Mouse (Mus musculus) Patski (cell line): ENCODE results near the gene Tectb. TPM values are rescaled to one million over a fixed set of nuclear protein-coding genes. Genes with fewer than 3 reads are reported as not detected.
"Not testable (repeated sequence)": the region's sequence is repeated elsewhere in the genome, so short reads cannot be mapped to it uniquely, and the experiment has no call there.

Experiments used
- ATAC-seq: fragments of 100-300 bp; one replicate; pipeline ENCODE4 v1.8.0; 2021
- CTCF ChIA-PET: fragments of 350-600 bp; sonication (Branson Sonifier 250); formaldehyde crosslinking; loops from one replicate; lab custom pipeline; 2022; ENCODE audit warnings: inconsistent platforms; lab: Charles Lee
- POLR2A ChIA-PET: fragments of 350-600 bp; sonication (Branson Sonifier 250); formaldehyde crosslinking; loops from one replicate; lab custom pipeline; 2022; ENCODE audit warnings: antibody characterized with exemption, inconsistent platforms; lab: Charles Lee
- DNase-seq: peaks from one replicate; pipeline ENCODE4 v3.0.0-alpha.2; 2011; ENCODE audit warnings: low read depth, low spot score
- H3K27me3 ChIP-seq: fragments of 371-371 bp; one replicate; pipeline ENCODE4 v1.5.1; 2021
- CTCF ChIP-seq: fragments of 100-300 bp; IDR thresholded peaks from one replicate; pipeline ENCODE4 v1.5.1; 2021
- in situ Hi-C: fragments of 300-500 bp; cut with MboI; formaldehyde crosslinking; loops from 3 replicates; pipeline ENCODE4 v1.11.1; 2018; ENCODE audit warnings: low pct_unique_long_range_greater_than_20kb, mixed read lengths
- polyA plus RNA-seq: library from polyadenylated mRNA; unstranded; gene quantifications from one replicate; pipeline ENCODE4 v1.2.3, GENCODE M21; 2021

The Tectb gene
- polyA plus RNA-seq, 1 experiment from 2014 or later, result not detected

DNA sequence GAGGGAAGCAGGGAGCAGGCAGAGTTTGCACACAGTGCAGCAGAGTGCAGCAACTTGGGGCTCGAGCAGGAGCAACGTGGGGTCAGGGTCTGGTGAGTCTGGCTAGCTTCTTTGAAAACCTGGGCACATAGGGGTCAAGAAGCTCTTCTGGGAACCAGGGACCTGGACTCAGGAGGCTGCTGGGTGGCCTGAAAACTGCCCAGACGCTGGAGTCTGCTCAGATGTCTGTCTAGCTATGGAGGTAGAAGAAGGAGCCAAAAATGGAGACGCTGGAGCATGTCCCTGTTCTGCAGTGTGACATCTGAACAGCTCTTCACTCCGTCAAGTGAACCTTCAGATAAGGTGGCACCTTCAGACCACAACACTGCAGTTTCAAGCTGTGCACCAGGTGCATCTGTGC is 35.8 kb upstream of the Tectb start:
- in situ Hi-C loops, result no loop called here
- no peak for ATAC-seq
- H3K27me3 ChIP-seq, result peaks cover 27% of the 10 kb centered on the region
- no peak for TF ChIP-seq CTCF
- no peak for DNase-seq
- CTCF ChIA-PET, result no interaction called here
- POLR2A ChIA-PET, result no interaction called here

GRCm38 (mm10) chr19:55145136-55145535 is 35.4 kb upstream of the Tectb start:
- DNase-seq, result no peak
- ChIA-PET CTCF (no interaction called here), POLR2A (no interaction called here)
- in situ Hi-C loops, result no loop called here
- TF ChIP-seq CTCF, result no peak
- H3K27me3 ChIP-seq, result peaks cover 25% of the 10 kb centered on the region
- no peak for ATAC-seq

- no peak for ATAC-seq
- no peak for TF ChIP-seq CTCF
- ChIA-PET POLR2A (no interaction called here), CTCF (no interaction called here)
- DNase-seq, result no peak
- in situ Hi-C loops, result no loop called here
- H3K27me3 ChIP-seq, result peaks cover 38% of the 10 kb centered on the region
Measured at GRCm38 (mm10) chr19:55147568-55147967, 33.0 kb upstream of the Tectb start.

DNA sequence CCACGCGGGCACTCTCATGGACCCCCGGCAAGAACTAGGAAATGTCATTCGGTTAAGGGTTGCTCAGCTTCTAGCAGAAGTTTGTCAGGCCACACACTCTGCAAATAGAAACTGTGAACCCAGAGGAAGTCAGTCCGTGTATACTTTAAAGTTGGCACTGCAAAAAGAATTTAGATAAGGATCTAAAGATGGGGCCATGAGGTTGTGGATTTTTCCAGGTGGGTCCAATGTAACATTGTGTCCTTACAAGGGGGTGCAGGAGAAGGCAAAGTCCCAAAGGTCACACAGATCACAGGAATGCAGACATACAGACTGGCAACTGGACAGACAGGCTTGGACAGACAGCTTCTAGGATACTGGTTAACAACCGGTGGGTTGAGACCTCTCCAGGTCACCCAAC is 32.4 kb upstream of the Tectb start:
- in situ Hi-C loops, result no loop called here
- POLR2A ChIA-PET, result no interaction called here
- ATAC-seq (no peak), DNase-seq (no peak)
- CTCF ChIA-PET, result no interaction called here
- TF ChIP-seq CTCF, result no peak
- H3K27me3 ChIP-seq, result peaks cover 42% of the 10 kb centered on the region

DNA sequence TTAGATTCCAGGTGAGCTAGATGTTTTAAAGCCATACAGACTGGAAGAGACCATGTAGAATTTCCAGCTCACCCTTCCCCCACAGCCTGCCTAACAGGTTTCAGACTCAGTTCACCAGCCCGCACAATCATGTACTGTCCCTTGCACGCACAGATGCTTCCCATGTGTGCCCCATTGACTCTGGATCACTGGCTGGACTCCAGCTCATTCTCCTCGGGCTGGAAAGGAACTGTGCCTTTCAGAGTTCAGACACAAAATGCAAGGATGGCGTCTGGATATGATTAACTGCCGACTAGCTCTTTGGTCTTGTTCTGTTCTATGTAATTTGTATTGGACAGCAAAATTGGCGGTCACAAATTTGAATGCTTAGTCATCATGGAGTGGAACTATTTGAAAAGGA is 30.9 kb upstream of the Tectb start:
- no peak for DNase-seq
- in situ Hi-C loops, result no loop called here
- H3K27me3 ChIP-seq, result peaks cover 43% of the 10 kb centered on the region
- ChIA-PET POLR2A (no interaction called here), CTCF (no interaction called here)
- no peak for TF ChIP-seq CTCF
- no peak for ATAC-seq

- POLR2A ChIA-PET, in situ Hi-C loops, ATAC-seq, CTCF ChIA-PET, DNase-seq: not testable (repeated sequence)
- H3K27me3 ChIP-seq, result peaks cover 52% of the 10 kb centered on the region
Measured at GRCm38 (mm10) chr19:55152274-55152673, 28.3 kb upstream of the Tectb start.

DNA sequence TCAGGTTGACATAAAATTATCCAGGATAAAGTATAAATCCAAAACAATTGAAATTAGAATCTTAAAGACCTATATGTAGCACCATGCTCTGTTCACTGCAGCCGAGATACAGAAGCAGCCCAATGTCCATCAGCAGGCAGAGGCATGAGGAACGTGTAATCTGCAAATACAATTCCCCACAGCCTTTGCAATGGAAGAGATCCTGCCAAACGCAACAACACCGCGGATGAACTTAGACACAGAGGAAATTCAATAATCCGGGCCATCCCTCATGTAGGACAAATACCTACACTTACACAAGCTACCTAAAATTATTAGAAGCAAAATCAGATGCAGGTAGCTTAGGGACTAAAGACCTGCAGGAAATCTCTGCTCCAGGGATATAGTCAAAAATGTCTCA is 27.6 kb upstream of the Tectb start:
- in situ Hi-C loops, result no loop called here
- H3K27me3 ChIP-seq, result peaks cover 50% of the 10 kb centered on the region
- ChIA-PET POLR2A (interaction anchor here (1.5 kb wide), 1 partner anchor 18 kb away, joined by 4 read pairs; no protein-coding TSS in a partner anchor), CTCF (interaction anchor here (0.9 to 1.3 kb wide), 2 partner anchors 11 to 26 kb away, joined by 3 read pairs; partner anchors contain the start of gene Gpam)
- TF ChIP-seq CTCF, result no peak
- ATAC-seq (no peak), DNase-seq (no peak)

- no peak for ATAC-seq
- ChIA-PET POLR2A (no interaction called here), CTCF (interaction anchor here (1.4 kb wide), 1 partner anchor 20 kb away, joined by 3 read pairs; no protein-coding TSS in a partner anchor)
- DNase-seq, result no peak
- H3K27me3 ChIP-seq, result peaks cover 61% of the 10 kb centered on the region
- in situ Hi-C loops, result no loop called here
- TF ChIP-seq CTCF, result no peak
Measured at GRCm38 (mm10) chr19:55157029-55157428, 23.5 kb upstream of the Tectb start.

GRCm38 (mm10) chr19:55158606-55159005 is 21.9 kb upstream of the Tectb start:
- H3K27me3 ChIP-seq, result peaks cover 59% of the 10 kb centered on the region
- ATAC-seq, result no peak
- no peak for TF ChIP-seq CTCF
- POLR2A ChIA-PET, result no interaction called here
- CTCF ChIA-PET, result no interaction called here
- in situ Hi-C loops, result no loop called here
- DNase-seq, result no peak

GRCm38 (mm10) chr19:55159826-55160225 is 20.7 kb upstream of the Tectb start:
- ATAC-seq (no peak), DNase-seq (no peak)
- ChIA-PET POLR2A (no interaction called here), CTCF (no interaction called here)
- in situ Hi-C loops, result no loop called here
- no peak for TF ChIP-seq CTCF
- peaks cover 66% of the 10 kb centered on the region for H3K27me3 ChIP-seq

GRCm38 (mm10) chr19:55162271-55162670 is 18.3 kb upstream of the Tectb start:
- no peak for ATAC-seq
- peaks cover 73% of the 10 kb centered on the region for H3K27me3 ChIP-seq
- in situ Hi-C loops, result no loop called here
- CTCF ChIA-PET, result no interaction called here
- no peak for DNase-seq
- POLR2A ChIA-PET, result no interaction called here
- no peak for TF ChIP-seq CTCF

DNA sequence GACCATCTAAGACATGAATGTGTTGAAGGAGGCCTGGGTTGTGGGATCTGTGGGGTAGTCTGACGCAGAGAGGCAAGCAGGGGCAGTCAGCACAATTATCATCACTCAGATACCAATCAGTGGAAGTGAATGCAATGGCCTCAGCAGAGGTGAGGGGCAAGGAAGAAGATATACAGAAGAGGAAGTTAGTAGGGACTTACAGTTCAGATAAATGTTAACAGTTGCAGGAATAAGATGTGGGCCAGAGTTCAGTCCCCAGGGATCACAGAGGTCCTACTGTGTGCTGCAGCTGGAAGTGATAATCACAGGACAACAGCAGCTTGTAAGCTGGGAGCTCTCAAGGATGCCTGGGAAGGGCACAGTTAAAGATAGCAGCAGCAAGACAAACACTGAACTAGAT is 16.4 kb upstream of the Tectb start:
- in situ Hi-C loops, result no loop called here
- no peak for DNase-seq
- ChIA-PET POLR2A (no interaction called here), CTCF (no interaction called here)
- no peak for ATAC-seq
- no peak for TF ChIP-seq CTCF
- peaks cover 74% of the 10 kb centered on the region for H3K27me3 ChIP-seq
